Mouse (Mus musculus) heart, adult 8-10 months (tissue): ENCODE data around the gene Kcnc3. TPM values are rescaled to one million over a fixed set of nuclear protein-coding genes. Genes with fewer than 3 reads are reported as not detected.

ENCODE experiments used
- DNase-seq: peaks from one replicate; pipeline ENCODE4 v3.0.0; 2022; ENCODE audit warnings: low spot score
- total RNA-seq, 4 experiments: library from RNA; stranded (reverse); gene quantifications; 2 replicates each; pipeline ENCODE4 v1.2.4; 2022

Gene Kcnc3
- total RNA-seq, 4 experiments from 2014 or later: 2.7 to 4.0 (median 2.7) TPM

DNA sequence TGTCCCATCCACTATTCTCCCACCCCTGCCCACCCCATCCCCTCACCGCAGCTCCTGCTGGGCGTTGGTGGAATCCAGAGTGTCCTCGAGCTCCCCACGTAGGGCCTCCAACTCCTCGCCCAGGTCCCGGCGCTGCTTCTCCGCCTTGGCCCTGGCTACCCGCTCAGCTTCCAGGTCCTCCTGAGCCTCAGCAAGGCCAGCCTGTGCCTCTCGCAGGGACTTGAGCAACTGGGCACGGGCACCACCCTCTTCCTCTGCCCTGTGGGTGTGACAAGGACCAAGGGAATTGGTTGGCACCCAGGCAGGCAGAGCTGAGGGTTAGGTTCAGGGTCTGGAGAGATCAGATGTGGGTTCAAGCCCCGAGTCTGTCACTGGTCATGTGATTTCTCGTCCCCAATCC is 36.5 kb downstream of the Kcnc3 start:
- no peak for DNase-seq

DNA sequence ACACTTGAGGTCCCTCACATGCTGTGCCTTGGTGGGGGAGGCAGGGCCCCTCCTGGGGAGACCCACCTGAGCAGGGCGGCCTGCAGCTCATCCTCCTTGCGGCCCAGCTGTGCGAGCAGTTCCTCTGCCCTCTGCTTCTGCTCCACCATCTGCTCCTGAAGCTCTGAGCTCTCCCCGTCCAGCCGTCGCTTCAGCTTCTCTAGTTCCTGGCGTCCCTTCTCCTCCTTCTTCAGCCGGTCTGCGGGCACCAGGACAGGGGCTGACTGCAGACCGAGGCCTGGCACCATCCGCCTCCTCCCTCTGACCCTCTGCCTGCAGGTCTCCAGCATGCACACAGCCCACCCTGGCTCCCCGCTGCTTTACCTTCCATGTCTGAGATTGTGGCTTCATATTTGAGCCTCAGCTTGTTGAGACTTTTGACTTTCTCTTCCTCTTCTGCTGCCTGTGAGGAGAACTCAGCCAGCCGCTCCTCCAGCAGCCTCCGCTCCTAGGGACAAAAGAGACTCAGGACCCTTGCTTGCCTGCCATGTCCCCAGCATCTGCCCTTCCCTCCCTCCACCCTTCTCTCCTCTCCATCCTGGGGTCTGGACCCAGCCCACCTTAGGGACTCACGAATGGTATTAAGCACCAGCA is 38.1 kb downstream of the Kcnc3 start:
- no peak for DNase-seq

DNA sequence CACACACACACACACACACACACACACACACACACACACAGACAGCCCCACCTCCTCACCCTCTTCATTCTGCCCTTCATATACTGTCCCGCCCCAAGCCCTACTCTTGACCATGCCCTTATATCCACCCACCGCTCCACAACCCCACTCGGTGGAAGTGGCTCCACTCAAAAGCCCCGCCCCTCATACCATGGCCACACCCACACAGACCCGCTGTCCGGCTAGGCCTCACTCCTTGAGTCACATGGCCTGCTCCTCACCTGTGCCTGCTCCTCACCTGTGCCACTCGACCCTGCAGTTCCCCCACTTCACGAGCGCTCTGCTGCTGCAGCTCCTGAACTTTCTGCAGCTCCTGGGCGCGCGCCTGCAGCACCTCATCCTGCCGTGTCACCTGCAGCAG is 40.0 kb downstream of the Kcnc3 start:
- DNase-seq: no peak

DNA sequence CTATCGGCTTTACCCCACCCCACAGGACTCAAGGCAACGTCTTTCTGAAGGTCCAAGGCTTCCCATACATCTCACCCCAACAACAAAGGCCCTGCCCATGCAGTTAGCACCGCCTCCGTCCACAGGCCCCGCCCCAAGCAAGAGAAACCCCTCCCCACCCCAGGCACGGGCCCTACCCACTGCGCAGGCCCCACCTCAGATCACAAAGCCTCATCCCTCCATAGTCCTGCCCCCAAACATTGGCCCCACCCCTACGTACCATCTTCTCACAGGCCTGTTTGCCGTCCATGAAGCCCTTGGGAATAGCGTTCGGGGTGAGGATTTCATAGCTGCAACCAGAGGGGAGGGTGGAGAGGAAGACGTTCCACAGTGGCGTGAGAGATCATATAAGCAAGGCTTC is 42.2 kb downstream of the Kcnc3 start:
- DNase-seq: no peak

DNA sequence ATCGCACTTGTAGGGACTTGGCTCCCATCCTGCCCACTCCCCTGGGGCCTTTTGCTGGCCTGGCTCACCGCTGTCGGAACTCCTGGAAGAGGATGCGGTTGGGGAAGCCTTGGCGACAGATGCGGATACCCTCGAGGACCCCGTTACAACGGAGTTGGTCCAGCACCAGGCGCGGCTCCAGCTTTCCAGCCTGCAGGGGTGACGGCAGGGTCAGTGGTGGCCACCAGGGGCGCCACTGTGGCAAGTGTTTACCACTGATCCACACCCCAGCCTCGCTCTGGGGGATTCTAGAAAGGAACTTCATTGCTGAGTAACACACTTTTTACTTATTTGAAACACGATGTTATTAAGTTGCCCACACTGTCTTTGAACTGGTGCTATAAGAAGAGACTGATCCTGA is 42.9 kb downstream of the Kcnc3 start:
- DNase-seq: no peak

DNA sequence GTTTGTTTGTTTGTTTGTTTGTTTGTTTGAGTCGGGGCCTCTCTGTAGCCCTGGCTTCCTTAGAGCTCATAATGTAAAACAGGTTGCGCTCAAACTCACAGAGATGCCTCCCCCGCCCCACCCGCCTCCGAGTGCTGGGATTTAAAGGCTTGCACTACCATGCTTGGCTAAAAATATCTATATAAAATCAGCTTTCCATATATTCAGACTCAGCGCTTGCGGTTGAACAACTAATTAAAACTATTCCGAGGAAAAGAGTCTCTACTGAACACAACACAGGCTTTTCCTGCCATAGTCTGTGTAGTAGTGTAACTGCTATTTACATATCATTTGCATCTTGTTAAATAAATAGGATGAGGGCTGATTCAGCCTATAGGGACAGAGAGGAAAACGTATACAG is 46.2 kb downstream of the Kcnc3 start:
- DNase-seq: no peak

DNA sequence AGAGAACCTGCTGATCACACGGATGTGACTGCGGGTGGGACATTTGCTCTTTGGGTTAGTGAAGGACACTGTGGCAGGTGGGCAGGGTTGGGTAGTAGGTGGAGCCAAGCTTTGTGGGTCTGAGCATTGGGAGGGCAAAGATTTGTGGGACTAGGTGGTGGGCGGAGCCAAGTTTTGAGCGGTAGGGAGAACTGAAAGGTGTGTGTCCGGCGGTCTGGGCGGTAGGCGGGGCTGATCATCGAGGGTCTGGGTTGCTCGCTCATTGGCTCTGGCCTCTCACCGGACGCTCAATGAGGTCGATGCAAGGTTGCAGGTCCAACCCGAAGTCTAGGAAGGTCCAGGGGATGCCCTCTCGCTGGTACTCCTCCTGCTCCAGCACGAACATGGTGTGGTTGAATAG is 48.2 kb downstream of the Kcnc3 start:
- no peak for DNase-seq

DNA sequence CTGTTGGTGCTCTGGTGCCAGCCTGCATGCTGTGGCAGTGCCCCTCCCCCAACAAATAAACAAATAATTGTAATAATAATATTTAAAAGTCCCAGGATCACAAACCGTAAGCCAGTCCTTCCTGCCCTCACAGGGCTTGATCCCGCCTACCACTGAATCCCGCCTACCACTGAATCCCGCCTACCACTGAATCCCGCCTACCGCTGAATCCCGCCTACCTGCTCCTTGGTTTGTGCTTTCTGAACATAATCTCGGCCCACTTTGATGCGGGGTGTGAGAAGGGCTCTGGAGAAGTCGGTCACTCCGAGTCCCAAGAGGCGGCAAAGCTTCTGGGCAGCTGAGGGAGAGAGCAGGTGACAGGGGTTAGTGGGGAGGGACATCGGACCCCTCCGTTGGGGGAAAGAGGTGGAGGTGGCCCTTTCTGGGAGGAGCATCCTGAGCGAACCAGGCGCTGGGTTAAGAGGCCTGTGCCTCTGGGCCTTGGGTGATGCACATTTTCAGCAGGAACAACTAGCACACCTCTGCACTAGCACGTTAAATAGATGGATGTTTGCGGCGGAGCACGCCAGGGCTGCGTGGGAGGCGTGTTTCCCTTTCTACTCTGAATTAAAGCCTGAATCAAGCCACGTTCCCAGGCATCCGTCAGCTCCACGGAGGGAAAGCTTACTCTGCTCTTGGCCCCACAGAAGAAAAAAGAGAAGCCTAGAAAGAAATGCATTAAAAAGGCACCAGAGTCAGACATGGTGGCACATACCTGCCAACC is 50.6 kb downstream of the Kcnc3 start:
- no peak for DNase-seq

DNA sequence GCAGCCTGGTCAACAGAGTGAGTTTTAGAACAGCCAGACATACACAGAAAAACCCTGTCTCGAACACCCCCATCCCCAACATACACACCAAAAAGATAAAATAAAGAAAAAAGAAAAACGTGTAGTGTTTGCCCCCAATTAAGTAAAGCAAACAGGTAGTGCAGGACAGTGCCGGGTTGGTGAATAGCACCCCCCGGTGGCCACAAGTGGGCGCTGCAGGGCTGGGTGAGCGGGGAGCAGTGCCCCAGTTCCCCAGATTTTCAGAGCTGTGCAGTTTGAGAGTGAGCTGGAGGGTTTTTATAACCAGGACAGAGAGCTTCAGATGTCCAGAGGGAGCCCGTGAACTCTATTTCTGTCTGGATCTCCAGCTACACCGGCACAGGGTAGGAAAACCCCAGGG is 51.4 kb downstream of the Kcnc3 start:
- no peak for DNase-seq

DNA sequence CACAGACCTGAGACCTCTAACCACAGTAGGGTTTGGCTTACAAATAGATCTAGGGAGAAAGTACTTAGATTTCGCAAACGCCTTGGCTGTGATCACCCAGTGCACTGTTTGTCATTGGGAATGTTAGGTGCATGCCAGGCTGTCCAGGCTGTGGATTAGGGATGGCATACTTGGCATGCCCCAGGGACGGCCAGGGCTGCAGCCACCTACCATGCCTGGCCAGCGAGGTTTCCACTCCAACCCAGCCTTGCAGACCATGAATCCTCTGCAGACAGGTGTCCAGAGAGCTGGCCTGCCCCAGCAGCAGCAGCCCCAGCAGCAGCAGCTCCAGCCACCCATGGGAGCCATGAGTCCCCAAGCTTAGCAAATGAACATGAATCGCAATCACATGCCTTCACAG is 54.8 kb downstream of the Kcnc3 start:
- no peak for DNase-seq

DNA sequence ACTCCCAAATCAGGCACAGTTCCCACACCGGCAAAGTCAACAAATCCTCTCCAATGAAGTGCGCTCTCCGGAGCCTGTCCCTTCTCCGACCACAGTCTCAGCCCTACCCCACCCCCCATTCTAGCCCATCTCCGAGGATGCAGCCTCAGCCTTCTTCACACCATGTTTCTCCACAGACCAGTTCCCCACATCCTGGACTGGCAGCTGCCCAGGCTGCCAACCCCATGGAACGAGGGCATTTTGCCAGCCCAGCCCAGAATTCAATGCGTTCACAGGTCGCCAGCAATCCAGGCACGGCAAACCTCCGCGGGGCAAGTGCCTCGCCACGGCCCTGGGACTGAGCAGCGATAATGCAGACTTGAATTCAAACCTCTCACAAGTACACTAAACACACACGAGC is 55.5 kb downstream of the Kcnc3 start:
- DNase-seq: no peak

DNA sequence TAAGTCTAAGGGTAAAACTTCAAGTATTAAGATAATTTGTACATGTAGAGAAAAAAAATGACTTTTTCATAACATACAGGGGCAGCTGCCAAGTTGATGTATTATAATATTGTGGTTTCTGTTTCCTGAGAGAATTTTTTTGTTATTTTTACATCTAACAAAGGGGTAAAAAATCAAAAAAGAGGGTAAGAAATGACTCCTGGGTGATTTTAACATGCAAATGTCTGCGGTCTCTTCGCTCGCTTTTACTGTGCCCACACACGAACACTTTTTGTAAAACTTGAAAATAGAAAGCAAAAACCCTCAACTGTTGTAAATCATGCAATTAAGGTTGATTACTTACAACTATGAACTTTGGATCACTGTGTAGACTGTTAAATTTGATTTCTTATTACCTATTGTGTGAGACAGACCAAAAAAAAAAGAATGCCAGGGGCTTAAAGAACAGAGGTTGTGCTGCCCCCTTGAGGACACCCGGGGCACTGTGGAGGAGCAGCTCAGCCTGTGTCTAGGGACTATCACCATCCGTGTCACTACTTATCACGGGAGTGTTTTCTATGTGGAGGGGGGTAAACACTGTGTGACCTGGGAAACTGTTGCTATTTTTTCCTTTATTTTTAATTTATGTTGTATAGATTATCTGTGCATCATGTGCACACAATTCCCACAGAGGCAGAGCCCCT is 56.7 kb downstream of the Kcnc3 start:
- peak; percentile 42 for DNase-seq

DNA sequence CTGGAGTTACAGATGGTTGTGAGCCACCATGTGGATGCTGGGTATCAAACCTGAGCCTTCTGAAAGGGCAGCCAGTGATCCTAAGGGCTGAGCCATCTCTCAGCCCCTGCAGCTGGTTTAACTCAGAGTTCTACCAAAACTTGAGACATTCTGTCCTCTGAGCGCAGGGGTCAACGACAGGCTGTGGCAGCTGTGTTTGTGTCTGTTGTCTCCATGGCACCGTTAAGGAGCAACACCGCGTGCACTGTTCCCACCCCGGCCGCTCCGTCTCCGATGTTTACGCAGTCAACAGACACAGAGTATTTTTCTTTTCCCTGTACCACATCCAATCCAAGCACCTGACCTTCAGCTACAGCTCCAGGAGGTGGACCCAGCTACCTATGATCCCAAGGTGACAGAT is 57.3 kb downstream of the Kcnc3 start:
- peak; percentile 24 for DNase-seq

DNA sequence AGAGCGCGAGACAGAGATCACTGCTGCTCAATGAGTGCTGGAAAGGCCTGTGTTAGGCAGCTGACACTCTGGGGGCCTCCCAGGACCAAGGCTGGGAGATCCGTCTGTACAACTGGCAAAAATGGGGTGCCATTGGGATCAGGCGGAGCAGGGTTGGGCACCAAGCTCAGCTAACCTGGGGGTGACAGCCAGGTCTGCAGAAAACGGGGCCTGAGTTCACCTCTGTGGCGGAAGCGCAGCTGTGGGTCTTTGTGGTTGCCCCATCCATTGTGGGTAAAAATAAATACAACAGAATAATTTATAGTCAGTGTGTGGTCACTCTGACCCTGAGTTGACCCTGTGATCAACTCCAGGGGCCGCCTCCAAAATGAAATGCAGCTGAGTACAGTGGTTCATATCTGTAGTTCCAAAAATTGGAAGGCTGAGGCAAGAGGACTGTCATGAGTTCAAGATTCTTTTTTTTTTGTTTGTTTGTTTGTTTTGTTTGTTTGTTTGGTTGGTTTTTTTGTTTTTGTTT is 58.7 kb downstream of the Kcnc3 start:
- DNase-seq: no peak

DNA sequence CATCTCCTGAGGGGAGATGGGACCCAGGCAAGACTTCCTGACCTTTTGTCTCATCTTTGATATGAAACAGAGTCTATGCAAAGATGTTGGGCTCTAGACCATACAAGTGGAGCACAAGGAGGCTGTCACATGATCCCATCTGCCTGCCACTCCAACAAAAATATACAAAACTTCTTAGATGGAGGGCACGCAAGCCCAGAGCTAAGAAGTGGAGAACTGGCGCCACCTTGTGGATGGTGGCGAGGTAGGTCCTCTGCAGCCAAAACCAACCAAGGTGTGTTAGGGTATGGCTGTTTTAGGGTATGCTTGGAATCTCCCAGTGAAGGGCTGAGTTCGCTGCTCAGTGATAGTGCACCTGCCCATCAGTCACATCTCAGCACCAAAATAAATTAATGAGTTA is 59.5 kb downstream of the Kcnc3 start:
- no peak for DNase-seq

DNA sequence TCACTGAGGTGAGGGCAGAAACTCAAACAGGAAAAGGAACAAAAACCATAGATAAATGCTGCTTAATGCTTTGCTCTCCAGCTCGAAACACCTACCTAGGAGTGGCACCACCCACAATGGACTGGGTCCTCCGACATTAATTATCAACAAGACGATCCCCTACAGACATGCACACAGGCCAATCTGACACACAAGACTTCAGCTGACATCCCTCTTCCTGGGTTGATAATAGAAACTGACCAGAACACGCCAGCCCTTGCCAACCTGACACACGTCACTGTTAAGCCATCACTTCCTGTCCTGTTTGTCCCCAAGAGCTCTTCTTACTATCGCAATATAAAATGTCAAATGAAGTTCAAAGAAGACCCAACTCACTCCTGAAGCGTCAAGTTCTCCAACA is 61.0 kb downstream of the Kcnc3 start:
- no peak for DNase-seq

DNA sequence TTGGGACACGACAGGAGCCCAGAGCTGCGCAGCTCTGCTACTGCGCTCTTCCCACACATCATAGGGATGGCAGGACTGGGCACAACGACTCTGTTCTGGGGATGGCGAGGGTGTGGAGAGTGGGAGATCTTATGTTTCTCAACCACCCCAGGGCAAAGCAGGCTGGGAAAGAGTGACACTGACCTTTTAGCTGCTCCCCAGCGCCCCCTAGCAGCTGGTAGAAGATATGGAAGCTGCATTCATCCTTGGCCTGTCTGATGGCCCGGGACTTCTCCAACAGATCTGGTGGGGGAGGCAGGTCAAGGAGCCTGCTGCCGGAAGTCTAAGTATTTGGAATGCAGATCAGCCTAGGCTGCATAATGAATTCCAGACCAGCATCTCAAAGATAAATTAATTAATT is 63.3 kb downstream of the Kcnc3 start:
- no peak for DNase-seq

Other genes with a start within 250 kb of the Kcnc3 start
- gene Syt3, start 206.6 kb upstream of the Kcnc3 start, total RNA-seq: 1 to 10 TPM; 2.4 to 3.7 (median 3.1) TPM
- gene 1700008O03Rik, start 204.8 kb upstream of the Kcnc3 start, total RNA-seq: under 1 TPM in 1 of 4 experiments, not detected in 3; 0.46 TPM
- 10 to 100 TPM; 33.5 to 37.9 (median 36.4) TPM for gene Lrrc4b, start 161.6 kb upstream of the Kcnc3 start, total RNA-seq
- 1 to 10 TPM in 1 of 4 experiments, under 1 TPM in 1, not detected in 2; 0.79 to 1.5 TPM for gene Aspdh, start 125.3 kb upstream of the Kcnc3 start, total RNA-seq
- 100 to 1,000 TPM; 109 to 130 (median 125) TPM for gene Josd2, start 122.7 kb upstream of the Kcnc3 start, total RNA-seq
- gene Emc10, start 94.1 kb upstream of the Kcnc3 start, total RNA-seq: 10 to 100 TPM; 73.8 to 84.8 (median 83.7) TPM
- 1 to 10 TPM; 2.5 to 6.7 (median 3.3) TPM for gene Fam71e1, start 94.1 kb upstream of the Kcnc3 start, total RNA-seq
- 10 to 100 TPM; 14.6 to 21.4 (median 17.7) TPM for gene Mybpc2, start 66.0 kb upstream of the Kcnc3 start, total RNA-seq
- gene Spib, start 58.6 kb upstream of the Kcnc3 start, total RNA-seq: 1 to 10 TPM in 1 of 4 experiments, under 1 TPM in 3; 0.13 to 1.3 (median 0.27) TPM
- gene Pold1, start 41.8 kb upstream of the Kcnc3 start, total RNA-seq: 10 to 100 TPM; 13.4 to 15.9 (median 14.9) TPM
- 10 to 100 TPM; 42.6 to 56.6 (median 45.5) TPM for gene Nr1h2, start 36.7 kb upstream of the Kcnc3 start, total RNA-seq
- gene Napsa, start 18.3 kb upstream of the Kcnc3 start, total RNA-seq: 1 to 10 TPM in 1 of 4 experiments, under 1 TPM in 3; 0.28 to 1.9 (median 0.37) TPM
- 100 to 1,000 TPM in 1 of 4 experiments, 10 to 100 TPM in 3; 88.0 to 111 (median 88.2) TPM for gene Myh14, start 80.2 kb downstream of the Kcnc3 start, total RNA-seq
- gene Izumo2, start 118.1 kb downstream of the Kcnc3 start, total RNA-seq: not detected
- 10 to 100 TPM; 23.5 to 29.3 (median 27.3) TPM for gene Vrk3, start 157.7 kb downstream of the Kcnc3 start, total RNA-seq
- gene Zfp473, start 160.4 kb downstream of the Kcnc3 start, total RNA-seq: under 1 TPM in 2 of 4 experiments, not detected in 2; 0.06 to 0.09 TPM
- 10 to 100 TPM; 18.7 to 32.3 (median 24.4) TPM for gene Nup62, start 225.4 kb downstream of the Kcnc3 start, total RNA-seq
- gene Il4i1, start 225.7 kb downstream of the Kcnc3 start, total RNA-seq: 1 to 10 TPM in 2 of 4 experiments, under 1 TPM in 2; 0.35 to 1.2 (median 0.88) TPM
- gene Atf5, start 226.0 kb downstream of the Kcnc3 start, total RNA-seq: 10 to 100 TPM; 55.1 to 71.1 (median 64.7) TPM